Mouse (Mus musculus) megakaryocyte, embryonic 14.5 days (primary cell): ENCODE data around the gene Ptprn2.

Experiments used
- FLI1 ChIP-seq: IDR thresholded peaks from 2 replicates; pipeline ENCODE4 v1.6.1; 2012; ENCODE audit warnings: low read length, inconsistent platforms, mixed read lengths
- GATA1 ChIP-seq: IDR thresholded peaks from 3 replicates; pipeline ENCODE4 v1.6.1; 2012; ENCODE audit warnings: mixed read lengths, low read length, inconsistent platforms, borderline replicate concordance

- TF ChIP-seq FLI1 (no peak), GATA1 (no peak)
Observed at GRCm38 (mm10) chr12:117166266-117166665, 680.7 kb downstream of the Ptprn2 start.
